In the genomic region with DNA sequence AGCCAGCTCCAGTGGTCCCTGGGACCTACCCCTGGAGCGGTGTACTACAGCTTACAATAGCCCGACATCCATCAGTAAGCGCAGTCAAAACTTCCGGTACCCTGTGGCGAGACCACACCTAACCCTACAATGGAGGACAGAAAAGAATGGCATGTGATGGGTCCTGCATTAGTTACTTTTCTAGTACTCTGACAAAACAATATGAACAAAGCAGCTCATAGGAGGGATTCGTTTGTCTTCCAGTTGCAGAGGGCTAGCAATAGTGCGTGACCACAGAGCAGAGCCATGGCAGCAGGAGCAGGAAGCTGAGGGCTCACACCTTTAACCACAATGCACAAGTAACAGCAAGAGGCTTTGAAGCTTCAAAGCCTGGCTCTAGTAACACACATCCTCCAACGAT, we compare ENCODE assay signal across 12 mouse cellular contexts. TPM values are rescaled to one million over a fixed set of nuclear protein-coding genes. Genes with fewer than 3 reads are reported as not detected.
DNase-seq lines count a peak whose midpoint lies in the region; ATAC-seq lines count a peak whose summit lies in the region.
"Had no signal": no experiment of that assay in that cellular context is flagged by ENCODE, and none has a peak within 500 bp of the region (broad histone marks: within the 10 kb centered on the region; RNA-seq: fewer than 3 reads in every experiment).

No protein-coding gene starts in this region.

- DNase-seq in lung, postnatal 25 days (ENCODE audit: low spot score) = peak; percentile 13
- DNase-seq in lung, postnatal 36 days = no peak
- DNase-seq in CD8-positive naive resting alpha-beta T cell, adult 2 months (ENCODE audit: low read depth in 2 of 2, low spot score in 2 of 2) = peak; percentile 58 to 59
- peak; percentile 7 to 8 for DNase-seq in thymus, postnatal 10 days (ENCODE audit: low spot score in 2 of 2)
- DNase-seq in layer of hippocampus, adult 18-20 months (ENCODE audit: low spot score in 2 of 2) = no peak
- DNase-seq in kidney, adult 9 months = no peak
- DNase-seq: adrenal gland, postnatal 14 days; cerebellum, postnatal 25 days; kidney, postnatal 14 days; right cerebral cortex, postnatal 4 days had no signal

- peak; percentile 98 for ATAC-seq in activated CD4-positive, CD25-positive, alpha-beta regulatory T cell, adult 4 months
- ATAC-seq: hindbrain, postnatal 0 days had no signal

RNA-seq across cellular contexts. Expression of gene Nebl, which starts 59.7 kb away (rescaled TPM):
- polyA plus RNA-seq in activated CD4-positive, CD25-positive, alpha-beta regulatory T cell, adult 4 months (2017; shearing (Covaris generic)) = 1 to 10 TPM; 6.0 to 8.3 TPM
- total RNA-seq in layer of hippocampus, adult 18-20 months (2021) = 100 to 1,000 TPM; 129 to 143 TPM

Comparison
In these comparisons a context has a peak if more than half of its experiments do, and no peak if none do; other contexts are left out.
1. DNase-seq: peak in lung, postnatal 25 days (single experiment), CD8-positive naive resting alpha-beta T cell, adult 2 months (2 of 2) and thymus, postnatal 10 days (2 of 2); none in lung, postnatal 36 days (single experiment), layer of hippocampus, adult 18-20 months (0 of 2) and kidney, adult 9 months (single experiment).